Comparison of ENCODE assay signal across 13 mouse cellular contexts in genomic region chr11:57954510-57955184, GRCm38 (mm10). TPM values are rescaled to one million over a fixed set of nuclear protein-coding genes. Genes with fewer than 3 reads are reported as not detected.
DNase-seq lines count a peak whose midpoint lies in the region; ATAC-seq and TF ChIP-seq lines count a peak whose summit lies in the region.
"Had no signal": no experiment of that assay in that cellular context is flagged by ENCODE, and none has a peak within 500 bp of the region (broad histone marks: within the 10 kb centered on the region; RNA-seq: fewer than 3 reads in every experiment).

No protein-coding gene starts in this region.

- TF ChIP-seq POLR2A in thymus, adult 2 months (IDR thresholded peaks at IDR 0.05; ENCODE audit: control insufficient read depth, extremely low read depth, insufficient read depth, low read length, poor library complexity) = no peak

- no peak for TF ChIP-seq CTCF in thymus, adult 2 months (IDR thresholded peaks at IDR 0.05; ENCODE audit: borderline replicate concordance, control insufficient read depth, extremely low read depth, insufficient read depth, low read length, poor library complexity)
- TF ChIP-seq CTCF in liver, postnatal 0 days (IDR thresholded peaks at IDR 0.05; ENCODE audit: low read depth) = no peak

- peak; percentile 93 for TF ChIP-seq EP300 in liver, postnatal 0 days (IDR thresholded peaks at IDR 0.05; ENCODE audit: low read depth)

- peak overlapping the region; percentile 2; the same call in 1 of the 2 replicates for H3K27ac ChIP-seq in thymus, adult 2 months (ENCODE audit: control insufficient read depth, insufficient read depth, low read length)
- H3K27ac ChIP-seq in liver, postnatal 0 days (ENCODE audit: low read depth) = peak overlapping the region; percentile 84
- no peak overlapping the region for H3K27ac ChIP-seq in midbrain, embryonic 13.5 days
- H3K27ac ChIP-seq: hindbrain, embryonic 15.5 days; lung, embryonic 15.5 days had no signal

- peak; percentile 78 for ATAC-seq in erythroblast, adult 5-6 weeks (replicated peaks; ENCODE audit: low FRiP score, poor library complexity, severe bottlenecking)
- peak; percentile 82 for ATAC-seq in liver, postnatal 0 days
- no peak for ATAC-seq in midbrain, embryonic 13.5 days
- ATAC-seq: midbrain, embryonic 16.5 days had no signal

- peak overlapping the region; percentile 55 for H3K4me2 ChIP-seq in liver, postnatal 0 days (ENCODE audit: low read depth, low read length)
- H3K4me2 ChIP-seq in midbrain, embryonic 13.5 days (replicated peaks) = no peak overlapping the region
- H3K4me2 ChIP-seq: hindbrain, embryonic 15.5 days; lung, embryonic 15.5 days had no signal

- no peaks in the 10 kb centered on the region for H3K9me3 ChIP-seq in liver, postnatal 0 days (ENCODE audit: low read length)
- H3K9me3 ChIP-seq in midbrain, embryonic 13.5 days = no peaks in the 10 kb centered on the region
- H3K9me3 ChIP-seq: hindbrain, embryonic 15.5 days; lung, embryonic 15.5 days had no signal

- H3K9ac ChIP-seq in liver, postnatal 0 days (replicated peaks) = peak overlapping the region; percentile 49
- H3K9ac ChIP-seq in midbrain, embryonic 13.5 days (replicated peaks) = no peak overlapping the region
- H3K9ac ChIP-seq: hindbrain, embryonic 15.5 days; lung, embryonic 15.5 days had no signal

- no peak overlapping the region for H3K4me3 ChIP-seq in thymus, adult 2 months (ENCODE audit: control insufficient read depth, insufficient read depth, low read length)
- 0 out of 2 replicates have a peak overlapping the region, but pooled peaks have one; percentile 5 for H3K4me3 ChIP-seq in liver, postnatal 0 days (ENCODE audit: low read depth, low read length)
- H3K4me3 ChIP-seq in midbrain, embryonic 13.5 days (replicated peaks) = no peak overlapping the region
- H3K4me3 ChIP-seq: hindbrain, embryonic 15.5 days; lung, embryonic 15.5 days had no signal

- H3K4me1 ChIP-seq in thymus, adult 2 months (replicated peaks; ENCODE audit: control insufficient read depth, insufficient read depth, low read length) = peaks cover 30% of the 10 kb centered on the region
- peaks cover 63% of the 10 kb centered on the region for H3K4me1 ChIP-seq in liver, postnatal 0 days (ENCODE audit: insufficient read depth)
- H3K4me1 ChIP-seq in midbrain, embryonic 13.5 days (replicated peaks) = no peaks in the 10 kb centered on the region
- H3K4me1 ChIP-seq: hindbrain, embryonic 15.5 days; lung, embryonic 15.5 days had no signal

- DNase-seq in thymus, adult 2 months = no peak
- DNase-seq in thymus, postnatal 10 days (ENCODE audit: low spot score in 2 of 2) = no peak
- peak; percentile 68 for DNase-seq in liver, postnatal 0 days
- DNase-seq in frontal cortex, postnatal 10 days (ENCODE audit: low spot score in 2 of 2) = no peak
- no peak for DNase-seq in gastrocnemius, postnatal 25 days
- DNase-seq: cerebellum, postnatal 36 days; heart, adult 18-20 months; layer of hippocampus, adult 9-11 months had no signal

- no peaks in the 10 kb centered on the region for H3K36me3 ChIP-seq in thymus, adult 2 months (ENCODE audit: control insufficient read depth, insufficient read depth, low read length)
- H3K36me3 ChIP-seq in liver, postnatal 0 days (replicated peaks; ENCODE audit: insufficient read depth, low read length) = no peaks in the 10 kb centered on the region
- H3K36me3 ChIP-seq in midbrain, embryonic 13.5 days = no peaks in the 10 kb centered on the region
- H3K36me3 ChIP-seq: hindbrain, embryonic 15.5 days; lung, embryonic 15.5 days had no signal

- no peaks in the 10 kb centered on the region for H3K27me3 ChIP-seq in thymus, adult 2 months (ENCODE audit: control insufficient read depth, insufficient read depth, low read length)
- H3K27me3 ChIP-seq in liver, postnatal 0 days (ENCODE audit: insufficient read depth, low read length) = no peaks in the 10 kb centered on the region
- no peaks in the 10 kb centered on the region for H3K27me3 ChIP-seq in midbrain, embryonic 13.5 days
- H3K27me3 ChIP-seq: hindbrain, embryonic 15.5 days; lung, embryonic 15.5 days had no signal

- WGBS in thymus, adult 2 months = 44% methylated on average over 10 of the region's 10 CpGs
- 44% methylated on average over 10 of the region's 10 CpGs for WGBS in liver, postnatal 0 days (ENCODE audit: insufficient replicate concordance)
- WGBS in midbrain, embryonic 13.5 days = 85% methylated on average over 10 of the region's 10 CpGs

RNA-seq across cellular contexts. Expression of gene Larp1, which starts 54.2 kb away (rescaled TPM):
- 54.4 and 64.4 TPM in 2 replicates for polyA plus RNA-seq in thymus, adult 2 months (2012; rRNA removed)
- total RNA-seq in erythroblast, adult 5-6 weeks (2015; ENCODE audit: low replicate concordance) = 24.0 and 31.6 TPM in 2 replicates
- 13.2 and 13.4 TPM in 2 replicates for total RNA-seq in erythroblast, adult 5-6 weeks (2017; ENCODE audit: low replicate concordance)
- polyA plus RNA-seq in liver, postnatal 0 days (2015; fragmentation: Nextera tagmentation; extraction: Ambion mirVana) = 10.8 and 11.0 TPM in 2 replicates
- total RNA-seq in gastrocnemius, postnatal 25 days (2021) = 10 to 100 TPM; 69.1 to 85.8 TPM
- 15.8 TPM in 2 replicates for polyA plus RNA-seq in midbrain, embryonic 13.5 days (2015; fragmentation: Nextera tagmentation; extraction: Ambion mirVana)
